Mouse (Mus musculus) spleen, embryonic (tissue): Measurements from ENCODE around the gene Mn1.

ENCODE experiments used
- CTCF ChIA-PET: fragments of 350-600 bp; sonication (Branson Sonifier 250); formaldehyde crosslinking; loops from one replicate; lab custom pipeline; 2022; lab: Charles Lee

The Mn1 gene

GRCm38 (mm10) chr5:111473425-111473824 lies 56.3 kb downstream of the Mn1 start:
- CTCF ChIA-PET, result interaction anchor here (0.5 kb wide), 1 partner anchor 975 kb away, joined by 3 read pairs; no protein-coding TSS in a partner anchor

- CTCF ChIA-PET, result no interaction called here
These were observed 58.6 kb downstream of the Mn1 start for GRCm38 (mm10) chr5:111475721-111476120.

GRCm38 (mm10) chr5:111476141-111476540 lies 59.0 kb downstream of the Mn1 start:
- CTCF ChIA-PET, result no interaction called here

- CTCF ChIA-PET, result no interaction called here
These were observed 68.7 kb downstream of the Mn1 start for GRCm38 (mm10) chr5:111485907-111486306.

GRCm38 (mm10) chr5:111489022-111489616 lies 72.0 kb downstream of the Mn1 start:
- CTCF ChIA-PET, result no interaction called here

GRCm38 (mm10) chr5:111490599-111490998 lies 73.4 kb downstream of the Mn1 start:
- CTCF ChIA-PET, result no interaction called here

- CTCF ChIA-PET, result no interaction called here
These were observed 74.3 kb downstream of the Mn1 start for GRCm38 (mm10) chr5:111491485-111491884.

GRCm38 (mm10) chr5:111500036-111500435 lies 82.9 kb downstream of the Mn1 start:
- CTCF ChIA-PET, result no interaction called here

GRCm38 (mm10) chr5:111501691-111502441 lies 84.7 kb downstream of the Mn1 start:
- CTCF ChIA-PET, result no interaction called here

GRCm38 (mm10) chr5:111505241-111505640 lies 88.1 kb downstream of the Mn1 start:
- CTCF ChIA-PET, result no interaction called here

GRCm38 (mm10) chr5:111505824-111506223 lies 88.7 kb downstream of the Mn1 start:
- CTCF ChIA-PET, result no interaction called here

GRCm38 (mm10) chr5:111506410-111506809 lies 89.2 kb downstream of the Mn1 start:
- CTCF ChIA-PET, result no interaction called here
